Mouse (Mus musculus): ENCODE data around the gene Rab3a.

DNA sequence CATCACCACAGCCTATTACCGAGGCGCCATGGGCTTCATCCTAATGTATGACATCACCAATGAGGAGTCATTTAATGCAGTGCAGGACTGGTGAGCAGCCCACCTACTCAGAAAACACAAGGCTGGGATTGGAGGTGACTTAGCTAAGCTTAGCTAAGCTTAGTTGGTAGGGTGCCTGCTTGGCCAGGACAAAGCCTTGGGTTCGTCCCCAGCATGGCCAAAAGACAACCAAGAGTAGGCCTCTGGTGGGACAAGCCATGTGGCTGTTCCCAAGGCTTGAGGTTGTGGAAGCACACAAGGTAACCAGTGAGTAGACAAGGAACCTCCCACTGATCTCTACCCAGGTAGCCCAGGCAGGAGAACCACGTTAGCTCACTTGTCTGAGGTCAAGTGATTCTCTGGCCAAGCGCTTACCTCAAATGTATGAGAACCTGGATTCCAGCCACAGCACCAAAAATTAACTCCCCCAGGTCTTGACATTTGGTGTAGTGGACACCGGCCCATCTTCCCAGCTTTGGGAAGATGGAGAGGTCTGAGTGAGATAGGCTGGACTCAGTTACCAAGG, 2.1 kb downstream of the Rab3a start:
- TF ChIP-seq CHD2 (IDR thresholded peaks at IDR 0.05; ENCODE audit: low read depth, low read length) (no peak), ZC3H11A (IDR thresholded peaks at IDR 0.05; ENCODE audit: borderline replicate concordance, low read depth, low read length) (no peak)
